Mouse (Mus musculus) left cerebral cortex, adult 18-20 months (tissue): ENCODE data around the gene Ston2. TPM values are rescaled to one million over a fixed set of nuclear protein-coding genes. Genes with fewer than 3 reads are reported as not detected.

Source experiments
- DNase-seq, 2 experiments: peaks; one replicate each; pipeline ENCODE4 v3.0.0; 2021 to 2022; ENCODE audit warnings: low spot score in 2 of 2, mixed read lengths in 1 of 2
- total RNA-seq, 2 experiments: library from RNA; stranded (reverse); gene quantifications; 2 replicates each; pipeline ENCODE4 v1.2.3; 2021

Gene Ston2
- total RNA-seq, 2 experiments from 2014 or later: 18.0 to 18.8 TPM

GRCm38 (mm10) chr12:91709232-91709631 is 79.0 kb downstream of the Ston2 start:
- DNase-seq: no peak

GRCm38 (mm10) chr12:91707807-91708206 is 80.4 kb downstream of the Ston2 start:
- DNase-seq: no peak

- DNase-seq: no peak
Observed at GRCm38 (mm10) chr12:91703533-91703932, 84.7 kb downstream of the Ston2 start.

- DNase-seq: no peak
Observed at GRCm38 (mm10) chr12:91702829-91703228, 85.4 kb downstream of the Ston2 start.

- DNase-seq: no peak
Observed at GRCm38 (mm10) chr12:91699451-91700141, 88.6 kb downstream of the Ston2 start.

GRCm38 (mm10) chr12:91696231-91696630 is 92.0 kb downstream of the Ston2 start:
- DNase-seq: no peak

- no peak for DNase-seq
Observed at GRCm38 (mm10) chr12:91695761-91696160, 92.4 kb downstream of the Ston2 start.

GRCm38 (mm10) chr12:91694748-91695147 is 93.4 kb downstream of the Ston2 start:
- DNase-seq: no peak

GRCm38 (mm10) chr12:91693566-91693965 is 94.6 kb downstream of the Ston2 start:
- DNase-seq: no peak

GRCm38 (mm10) chr12:91692991-91693390 is 95.2 kb downstream of the Ston2 start:
- DNase-seq: no peak

- DNase-seq: no peak
Observed at GRCm38 (mm10) chr12:91685674-91686290, 102.4 kb downstream of the Ston2 start.

- DNase-seq: no peak
Observed at GRCm38 (mm10) chr12:91684840-91685415, 103.3 kb downstream of the Ston2 start.

GRCm38 (mm10) chr12:91684101-91684839 is 103.9 kb downstream of the Ston2 start:
- DNase-seq: no peak

- no peak for DNase-seq
Observed at GRCm38 (mm10) chr12:91683549-91684100, 104.6 kb downstream of the Ston2 start.

- no peak for DNase-seq
Observed at GRCm38 (mm10) chr12:91683096-91683495, 105.1 kb downstream of the Ston2 start.

- peak in 1 of 2 experiments; percentile 8 for DNase-seq
Observed at GRCm38 (mm10) chr12:91679320-91680064, 108.7 kb downstream of the Ston2 start.

GRCm38 (mm10) chr12:91675937-91676336 is 112.2 kb downstream of the Ston2 start:
- DNase-seq: no peak

GRCm38 (mm10) chr12:91673141-91673540 is 115.0 kb downstream of the Ston2 start:
- DNase-seq: no peak

- peak; percentile 16 to 40 for DNase-seq
Observed at GRCm38 (mm10) chr12:91672528-91672927, 115.7 kb downstream of the Ston2 start.

- no peak for DNase-seq
Observed at GRCm38 (mm10) chr12:91668529-91669245, 119.5 kb downstream of the Ston2 start.
